Mouse (Mus musculus) urinary bladder, postnatal 10 days (tissue): Measurements from ENCODE around the gene Nadk.

ENCODE experiments used
- DNase-seq: peaks from one replicate; pipeline ENCODE4 v3.0.0; 2022; ENCODE audit warnings: low spot score

The Nadk gene

GRCm38 (mm10) chr4:155603801-155604200 lies 41.6 kb downstream of the Nadk start:
- DNase-seq, result no peak

GRCm38 (mm10) chr4:155605132-155605531 lies 43.0 kb downstream of the Nadk start:
- no peak for DNase-seq

- no peak for DNase-seq
Observed at GRCm38 (mm10) chr4:155606825-155607224, 44.6 kb downstream of the Nadk start.

- DNase-seq, result no peak
Observed at GRCm38 (mm10) chr4:155611860-155612259, 49.7 kb downstream of the Nadk start.

- no peak for DNase-seq
Observed at GRCm38 (mm10) chr4:155613264-155613663, 51.1 kb downstream of the Nadk start.

GRCm38 (mm10) chr4:155618321-155618720 lies 56.1 kb downstream of the Nadk start:
- no peak for DNase-seq

GRCm38 (mm10) chr4:155624338-155625291 lies 62.4 kb downstream of the Nadk start, which contains the start of gene Cdk11b:
Gene Cdk11b, plus strand, starts transcription at chr4:155624854.
- DNase-seq, result peak; percentile 86

GRCm38 (mm10) chr4:155630267-155630666 lies 68.1 kb downstream of the Nadk start:
- no peak for DNase-seq

GRCm38 (mm10) chr4:155635766-155636499 lies 73.8 kb downstream of the Nadk start:
- no peak for DNase-seq
